Mouse (Mus musculus) heart, adult 2 months (tissue): ENCODE data around the gene Plxna4.

ENCODE experiments used
- CTCF ChIP-seq: fragments of 200-600 bp; IDR thresholded peaks from 2 replicates; pipeline ENCODE4 v1.8.1; 2022; ENCODE audit warnings: antibody characterized with exemption, mild to moderate bottlenecking, moderate library complexity
- POLR2A ChIP-seq: fragments of 200-500 bp; IDR thresholded peaks from 2 replicates; pipeline ENCODE4 v1.6.1; 2011; ENCODE audit warnings: mild to moderate bottlenecking, low read depth, low read length, control low read depth; ENCODE audit not compliant: insufficient read depth

DNA sequence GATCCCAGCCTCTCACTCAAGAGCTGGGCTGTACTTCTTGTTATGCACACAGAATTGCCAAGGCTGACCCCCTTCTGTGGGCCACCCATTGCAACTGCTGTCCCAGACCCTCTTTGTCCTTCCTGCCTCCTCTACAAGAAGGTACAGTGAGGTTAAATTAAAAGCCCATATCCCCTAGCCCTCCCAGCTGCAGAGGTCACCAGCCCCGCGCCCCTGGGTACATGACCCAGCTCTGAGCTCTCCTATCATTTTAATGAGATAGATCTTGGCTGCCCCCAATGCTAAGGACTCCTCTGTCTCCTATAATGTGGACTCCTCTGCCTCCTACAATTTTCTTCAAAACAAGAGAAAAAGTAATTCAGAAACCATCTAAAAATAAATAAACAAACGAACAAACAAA, 69.4 kb downstream of the Plxna4 start:
- TF ChIP-seq CTCF (no peak), POLR2A (no peak)
